Mouse (Mus musculus): ENCODE results near the gene Pnmal2.

Pnmal2 gene

GRCm38 (mm10) chr7:16944061-16944807 is at the start of gene Pnmal2:
Gene Pnmal2 (plus strand): TSS chr7:16944682.
- DNase-seq = peak; percentile 96

- DNase-seq = peak; percentile 75
Observed at GRCm38 (mm10) chr7:16895000-16895399, 49.5 kb upstream of the Pnmal2 start.

- DNase-seq = no peak
Observed at GRCm38 (mm10) chr7:16895511-16895910, 49.0 kb upstream of the Pnmal2 start.

GRCm38 (mm10) chr7:16900526-16900925 is 44.0 kb upstream of the Pnmal2 start:
- no peak for DNase-seq

GRCm38 (mm10) chr7:16903439-16903955 is 41.0 kb upstream of the Pnmal2 start:
- DNase-seq = no peak

GRCm38 (mm10) chr7:16904120-16904675 is 40.3 kb upstream of the Pnmal2 start:
- DNase-seq = no peak

GRCm38 (mm10) chr7:16905491-16906021 is 38.9 kb upstream of the Pnmal2 start:
- no peak for DNase-seq

GRCm38 (mm10) chr7:16906281-16906680 is 38.2 kb upstream of the Pnmal2 start, which contains the start of gene Ptgir:
Gene Ptgir (plus strand): TSS chr7:16906490.
- DNase-seq = peak; percentile 75

- no peak for DNase-seq
Observed at GRCm38 (mm10) chr7:16906889-16907559, 37.5 kb upstream of the Pnmal2 start.

GRCm38 (mm10) chr7:16907842-16908241 is 36.6 kb upstream of the Pnmal2 start:
- DNase-seq = no peak

GRCm38 (mm10) chr7:16908367-16908766 is 36.1 kb upstream of the Pnmal2 start:
- DNase-seq = no peak

GRCm38 (mm10) chr7:16908859-16909258 is 35.6 kb upstream of the Pnmal2 start:
- DNase-seq = no peak

- no peak for DNase-seq
Observed at GRCm38 (mm10) chr7:16909909-16910308, 34.6 kb upstream of the Pnmal2 start.

GRCm38 (mm10) chr7:16911904-16912303 is 32.6 kb upstream of the Pnmal2 start:
- no peak for DNase-seq

GRCm38 (mm10) chr7:16912360-16912759 is 32.1 kb upstream of the Pnmal2 start:
- no peak for DNase-seq

- DNase-seq = peak; percentile 77
Observed at GRCm38 (mm10) chr7:16913806-16914452, 30.6 kb upstream of the Pnmal2 start.

GRCm38 (mm10) chr7:16914453-16915343 is 29.8 kb upstream of the Pnmal2 start:
- no peak for DNase-seq

GRCm38 (mm10) chr7:16915461-16916340 is 28.8 kb upstream of the Pnmal2 start:
- no peak for DNase-seq

- DNase-seq = no peak
Observed at GRCm38 (mm10) chr7:16916342-16917265, 27.9 kb upstream of the Pnmal2 start.

GRCm38 (mm10) chr7:16917447-16917846 is 27.0 kb upstream of the Pnmal2 start:
- no peak for DNase-seq
